ENCODE assay signal across 21 mouse cellular contexts in the genomic region with DNA sequence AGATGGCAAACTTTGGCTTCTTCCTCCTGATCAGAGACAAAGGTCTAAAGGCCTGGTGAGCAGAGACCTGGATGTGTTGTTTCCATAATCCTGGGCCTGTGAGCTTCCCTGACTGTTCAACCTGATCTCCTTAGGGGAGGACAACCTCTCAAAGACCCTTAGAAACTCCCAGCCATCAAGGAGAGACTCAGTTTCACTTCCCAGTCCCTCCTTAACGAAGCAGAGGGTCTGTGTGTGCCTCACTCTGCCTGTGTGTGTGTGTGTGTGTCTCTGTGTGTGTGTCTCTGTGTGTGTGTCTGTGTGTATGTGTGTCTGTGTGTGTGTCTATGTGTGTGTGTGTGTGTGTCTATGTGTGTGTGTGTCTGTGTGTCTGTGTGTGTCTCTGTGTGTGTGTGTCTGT. TPM values are rescaled to one million over a fixed set of nuclear protein-coding genes. Genes with fewer than 3 reads are reported as not detected.
DNase-seq lines count a peak whose midpoint lies in the region; ATAC-seq and TF ChIP-seq lines count a peak whose summit lies in the region.
"Had no signal": no experiment of that assay in that cellular context is flagged by ENCODE, and none has a peak within 500 bp of the region (broad histone marks: within the 10 kb centered on the region; RNA-seq: fewer than 3 reads in every experiment).

No protein-coding gene starts in this region.

- DNase-seq in hindbrain, embryonic 10.5 days (ENCODE audit: low spot score): no peak
- DNase-seq in hindbrain, embryonic 14.5 days (ENCODE audit: low spot score): no peak
- DNase-seq in spleen, adult 2 months (ENCODE audit: low read depth in 1 of 2, low spot score in 2 of 2): no peak
- no peak for DNase-seq in spleen, postnatal 4 days (ENCODE audit: low spot score in 2 of 2)
- DNase-seq in layer of hippocampus, adult 18-20 months (ENCODE audit: low spot score in 2 of 2): no peak
- DNase-seq in right cerebral cortex, postnatal 25 days: no peak
- DNase-seq: adrenal gland, adult 2 months; adrenal gland, postnatal 25 days; cerebellum, adult 11-12 months; cerebellum, adult 9-10 months; cerebellum, postnatal 25 days; gastrocnemius, postnatal 36 days; heart, adult 2 months; heart, postnatal 14 days had no signal

- no peak overlapping the region for H3K9ac ChIP-seq in hindbrain, embryonic 14.5 days
- H3K9ac ChIP-seq: embryonic facial prominence, embryonic 12.5 days; forebrain, embryonic 15.5 days; heart, embryonic 15.5 days had no signal

- no peak overlapping the region for H3K4me2 ChIP-seq in hindbrain, embryonic 14.5 days (replicated peaks)
- H3K4me2 ChIP-seq: embryonic facial prominence, embryonic 12.5 days; forebrain, embryonic 15.5 days; heart, embryonic 11.5 days; heart, embryonic 15.5 days had no signal

- H3K36me3 ChIP-seq in hindbrain, embryonic 10.5 days: no peaks in the 10 kb centered on the region
- no peaks in the 10 kb centered on the region for H3K36me3 ChIP-seq in hindbrain, embryonic 14.5 days (replicated peaks; ENCODE audit: control insufficient read depth, insufficient read depth)
- H3K36me3 ChIP-seq in spleen, adult 2 months (ENCODE audit: control insufficient read depth, insufficient read depth, low read length): peaks cover 11% of the 10 kb centered on the region
- H3K36me3 ChIP-seq: embryonic facial prominence, embryonic 12.5 days; forebrain, embryonic 15.5 days; heart, embryonic 15.5 days had no signal

- TF ChIP-seq CTCF in spleen, adult 2 months (IDR thresholded peaks at IDR 0.05; ENCODE audit: extremely low read depth, insufficient read depth, insufficient read length, insufficient replicate concordance): no peak
- no peak for TF ChIP-seq CTCF in bone marrow macrophage, adult 2 months (IDR thresholded peaks at IDR 0.05; ENCODE audit: low read depth, low read length)

- no peak overlapping the region for H3K4me3 ChIP-seq in hindbrain, embryonic 10.5 days
- H3K4me3 ChIP-seq in hindbrain, embryonic 14.5 days (replicated peaks; ENCODE audit: low read length): no peak overlapping the region
- peak overlapping the region; percentile 54 for H3K4me3 ChIP-seq in spleen, adult 2 months (ENCODE audit: extremely low read depth, insufficient read depth, insufficient read length)
- H3K4me3 ChIP-seq in bone marrow macrophage, adult 2 months (ENCODE audit: insufficient read depth, low read length): no peak overlapping the region
- H3K4me3 ChIP-seq: embryonic facial prominence, embryonic 12.5 days; forebrain, embryonic 15.5 days; heart, adult 2 months; heart, embryonic 15.5 days had no signal

- peak overlapping the region; percentile 36; the same call in 1 of the 2 replicates for H3K27ac ChIP-seq in hindbrain, embryonic 10.5 days
- H3K27ac ChIP-seq in hindbrain, embryonic 14.5 days: no peak overlapping the region
- H3K27ac ChIP-seq in spleen, adult 2 months (ENCODE audit: insufficient read depth, low read length): peak overlapping the region; percentile 59
- peak overlapping the region; percentile 41 for H3K27ac ChIP-seq in bone marrow macrophage, adult 2 months (ENCODE audit: insufficient read depth, low read depth, low read length)
- H3K27ac ChIP-seq: embryonic facial prominence, embryonic 12.5 days; forebrain, embryonic 15.5 days; heart, adult 2 months; heart, embryonic 15.5 days; hindbrain, postnatal 0 days had no signal

- no peaks in the 10 kb centered on the region for H3K27me3 ChIP-seq in hindbrain, embryonic 10.5 days (ENCODE audit: insufficient read depth, poor library complexity, severe bottlenecking)
- H3K27me3 ChIP-seq in hindbrain, embryonic 14.5 days (ENCODE audit: control insufficient read depth, insufficient read depth, low read length): no peaks in the 10 kb centered on the region
- H3K27me3 ChIP-seq in spleen, adult 2 months (ENCODE audit: control insufficient read depth, insufficient read depth, low read length): no peaks in the 10 kb centered on the region
- H3K27me3 ChIP-seq: embryonic facial prominence, embryonic 12.5 days; forebrain, embryonic 15.5 days; heart, embryonic 15.5 days had no signal

- no peak for ATAC-seq in hindbrain, embryonic 14.5 days (ENCODE audit: low FRiP score)
- ATAC-seq: forebrain, embryonic 15.5 days; hindbrain, postnatal 0 days had no signal

- WGBS in hindbrain, embryonic 10.5 days: 92% methylated on average over 1 of the region's 1 CpGs
- WGBS in hindbrain, embryonic 14.5 days: 100% methylated on average over 1 of the region's 1 CpGs
- 35% methylated on average over 1 of the region's 1 CpGs for WGBS in spleen, adult 2 months

- no peak for TF ChIP-seq POLR2A in spleen, adult 2 months (IDR thresholded peaks at IDR 0.05; ENCODE audit: low read depth, low read length)
- no peak for TF ChIP-seq POLR2A in bone marrow macrophage, adult 2 months (IDR thresholded peaks at IDR 0.05; ENCODE audit: borderline replicate concordance, low read depth, low read length)

- H3K4me1 ChIP-seq in hindbrain, embryonic 10.5 days (replicated peaks): peaks cover 26% of the 10 kb centered on the region
- no peaks in the 10 kb centered on the region for H3K4me1 ChIP-seq in hindbrain, embryonic 14.5 days (replicated peaks; ENCODE audit: control insufficient read depth, insufficient read depth, low read length)
- peaks cover 25% of the 10 kb centered on the region; the same call in 1 of the 2 replicates for H3K4me1 ChIP-seq in spleen, adult 2 months (ENCODE audit: control insufficient read depth, insufficient read depth, insufficient read length)
- peaks cover 58% of the 10 kb centered on the region for H3K4me1 ChIP-seq in bone marrow macrophage, adult 2 months (ENCODE audit: control insufficient read depth, insufficient read depth, low read length)
- H3K4me1 ChIP-seq: embryonic facial prominence, embryonic 12.5 days; forebrain, embryonic 15.5 days had no signal

- no peaks in the 10 kb centered on the region for H3K9me3 ChIP-seq in hindbrain, embryonic 10.5 days
- no peaks in the 10 kb centered on the region for H3K9me3 ChIP-seq in hindbrain, embryonic 14.5 days (ENCODE audit: control insufficient read depth, low read length)
- H3K9me3 ChIP-seq: embryonic facial prominence, embryonic 12.5 days; forebrain, embryonic 15.5 days; heart, embryonic 15.5 days had no signal

RNA-seq across cellular contexts. Expression of gene Nuak2, which starts 27.7 kb away (rescaled TPM):
- polyA plus RNA-seq in hindbrain, embryonic 10.5 days (2016; fragmentation: Nextera tagmentation; extraction: Ambion mirVana): 42.3 and 44.4 TPM in 2 replicates
- 10.7 and 14.0 TPM in 2 replicates for polyA plus RNA-seq in hindbrain, embryonic 14.5 days (2014; fragmentation: Nextera tagmentation; extraction: Ambion mirVana)
- 17.4 and 25.5 TPM in 2 replicates for polyA plus RNA-seq in spleen, adult 2 months (2012; rRNA removed)
- 22.6 and 24.5 TPM in 2 replicates for polyA plus RNA-seq in bone marrow macrophage, adult 2 months (2012; ENCODE audit: insufficient read depth, insufficient read length, missing spikeins)
- total RNA-seq in layer of hippocampus, adult 18-20 months (2021): 1 to 10 TPM; 1.6 to 1.9 TPM

RNA-seq across cellular contexts. Expression of gene Klhdc8a, which starts 45.2 kb away (rescaled TPM):
- polyA plus RNA-seq in hindbrain, embryonic 10.5 days (2016; fragmentation: Nextera tagmentation; extraction: Ambion mirVana): 1.0 and 3.5 TPM in 2 replicates
- polyA plus RNA-seq in hindbrain, embryonic 14.5 days (2014; fragmentation: Nextera tagmentation; extraction: Ambion mirVana): 8.5 and 10.4 TPM in 2 replicates
- polyA plus RNA-seq in spleen, adult 2 months (2012; rRNA removed): 0.59 and 0.68 TPM in 2 replicates
- polyA plus RNA-seq in bone marrow macrophage, adult 2 months (2012; ENCODE audit: insufficient read depth, insufficient read length, missing spikeins): not detected in 2 replicates
- total RNA-seq in layer of hippocampus, adult 18-20 months (2021): 1 to 10 TPM; 4.3 to 5.3 TPM
- total RNA-seq: hematopoietic stem cell, adult 5-6 weeks had no signal

RNA-seq across cellular contexts. Expression of gene Tmcc2, which starts 47.4 kb away (rescaled TPM):
- polyA plus RNA-seq in hindbrain, embryonic 10.5 days (2016; fragmentation: Nextera tagmentation; extraction: Ambion mirVana): 15.1 and 18.7 TPM in 2 replicates
- polyA plus RNA-seq in hindbrain, embryonic 14.5 days (2014; fragmentation: Nextera tagmentation; extraction: Ambion mirVana): 31.0 and 33.9 TPM in 2 replicates
- polyA plus RNA-seq in spleen, adult 2 months (2012; rRNA removed): 116 and 244 TPM in 2 replicates
- polyA plus RNA-seq in bone marrow macrophage, adult 2 months (2012; ENCODE audit: insufficient read depth, insufficient read length, missing spikeins): 9.3 and 11.2 TPM in 2 replicates
- 100 to 1,000 TPM; 250 to 270 TPM for total RNA-seq in layer of hippocampus, adult 18-20 months (2021)
